In the genomic region with DNA sequence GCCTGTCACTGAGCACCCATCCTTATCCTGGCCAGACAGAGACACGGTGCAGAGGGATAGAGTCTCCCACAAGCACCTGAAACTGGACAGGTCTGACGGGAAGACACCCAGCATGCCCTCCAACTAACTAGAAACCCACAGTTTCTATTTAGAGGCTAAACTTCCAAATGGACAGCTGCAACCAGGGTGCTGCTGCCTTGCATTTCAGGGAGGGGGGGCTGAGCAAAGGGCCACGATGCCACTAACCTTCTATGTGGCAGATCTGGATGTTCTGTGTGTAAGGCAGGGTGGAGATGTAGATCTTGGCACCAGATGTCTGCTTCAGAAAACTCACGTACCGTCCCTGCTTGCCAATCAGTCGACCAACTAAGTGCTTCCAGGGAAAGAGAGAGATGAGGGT, we compare ENCODE assay signal across 21 mouse cellular contexts. TPM values are rescaled to one million over a fixed set of nuclear protein-coding genes. Genes with fewer than 3 reads are reported as not detected.
A peak's percentile ranks its signal among the peaks of the same experiment; 100 is the strongest.
DNase-seq lines count a peak whose midpoint lies in the region; ATAC-seq and TF ChIP-seq lines count a peak whose summit lies in the region.
"Had no signal": no experiment of that assay in that cellular context is flagged by ENCODE, and none has a peak within 500 bp of the region (broad histone marks: within the 10 kb centered on the region; RNA-seq: fewer than 3 reads in every experiment).

No protein-coding gene starts in this region.

- no peaks in the 10 kb centered on the region for H3K27me3 ChIP-seq in heart, embryonic 16.5 days (ENCODE audit: control insufficient read depth, insufficient read depth, low read length)
- no peaks in the 10 kb centered on the region for H3K27me3 ChIP-seq in myocyte (ENCODE audit: control insufficient read depth, insufficient read depth, insufficient read length)
- H3K27me3 ChIP-seq: embryonic facial prominence, embryonic 12.5 days; embryonic facial prominence, embryonic 15.5 days; forebrain, embryonic 12.5 days had no signal

- no peak for TF ChIP-seq POLR2A in myocyte (IDR thresholded peaks at IDR 0.05; ENCODE audit: insufficient read length, low read depth)

- no peak for DNase-seq in gastrocnemius, adult 2 months
- no peak for DNase-seq in gastrocnemius, adult 8-10 months (ENCODE audit: low spot score in 2 of 2)
- no peak for DNase-seq in heart, adult 11 months
- DNase-seq in cerebellum, adult 8-10 months, result no peak
- DNase-seq: adrenal gland, adult 2 months; adrenal gland, postnatal 25 days; cerebellum, adult 11-12 months; cerebellum, adult 2 months; cerebellum, adult 9-11 months; cerebellum, postnatal 14 days; cerebellum, postnatal 36 days; embryo, embryonic 11 days had no signal

- H3K36me3 ChIP-seq in heart, embryonic 16.5 days (ENCODE audit: control insufficient read depth, insufficient read depth), result peaks cover 40% of the 10 kb centered on the region
- H3K36me3 ChIP-seq in myocyte (ENCODE audit: control insufficient read depth, insufficient read depth), result peaks cover 5% of the 10 kb centered on the region

- H3K27ac ChIP-seq in gastrocnemius, adult 2 months, result peak overlapping the region; percentile 8; the same call in 1 of the 2 replicates
- no peak overlapping the region; the same call in 1 of the 2 replicates for H3K27ac ChIP-seq in heart, embryonic 16.5 days (ENCODE audit: low read length)
- H3K27ac ChIP-seq: embryonic facial prominence, embryonic 12.5 days; embryonic facial prominence, embryonic 15.5 days; forebrain, embryonic 10.5 days; forebrain, embryonic 12.5 days had no signal

- H3K9ac ChIP-seq in heart, embryonic 16.5 days (ENCODE audit: low read length), result 0 out of 2 replicates have a peak overlapping the region, but pooled peaks have one; percentile 34
- H3K9ac ChIP-seq: embryonic facial prominence, embryonic 12.5 days; embryonic facial prominence, embryonic 15.5 days; forebrain, embryonic 12.5 days had no signal

- no peaks in the 10 kb centered on the region for H3K79me2 ChIP-seq in myocyte (ENCODE audit: control insufficient read depth, insufficient read depth)

- no peak overlapping the region for H3ac ChIP-seq in myocyte (ENCODE audit: control insufficient read depth, insufficient read length)

- intact Hi-C loops in gastrocnemius, adult 2 months (cut with DNase I), result no loop called here

- H3K9me3 ChIP-seq in heart, embryonic 16.5 days (replicated peaks; ENCODE audit: control insufficient read depth, low read length), result no peaks in the 10 kb centered on the region
- H3K9me3 ChIP-seq: embryonic facial prominence, embryonic 12.5 days; embryonic facial prominence, embryonic 15.5 days; forebrain, embryonic 10.5 days; forebrain, embryonic 12.5 days had no signal

- peaks cover 28% of the 10 kb centered on the region for H3K4me1 ChIP-seq in heart, embryonic 16.5 days (ENCODE audit: control insufficient read depth, insufficient read depth, low read length)
- H3K4me1 ChIP-seq: embryonic facial prominence, embryonic 12.5 days; forebrain, embryonic 12.5 days had no signal

- no peak overlapping the region for H3K4me2 ChIP-seq in heart, embryonic 16.5 days (ENCODE audit: low read depth, low read length)
- H3K4me2 ChIP-seq in myocyte (ENCODE audit: low read depth), result peak overlapping the region; percentile 34
- H3K4me2 ChIP-seq: embryonic facial prominence, embryonic 12.5 days; embryonic facial prominence, embryonic 15.5 days; forebrain, embryonic 12.5 days had no signal

- H3K4me3 ChIP-seq in gastrocnemius, adult 2 months, result no peak overlapping the region
- no peak overlapping the region for H3K4me3 ChIP-seq in heart, embryonic 16.5 days (ENCODE audit: low read length)
- H3K4me3 ChIP-seq in myocyte, result no peak overlapping the region
- H3K4me3 ChIP-seq: embryonic facial prominence, embryonic 12.5 days; embryonic facial prominence, embryonic 15.5 days; erythroblast, embryonic 14.5 days; forebrain, embryonic 10.5 days; forebrain, embryonic 12.5 days had no signal

- WGBS in heart, embryonic 16.5 days, result 81% methylated on average over 6 of the region's 6 CpGs

- no peak for TF ChIP-seq CTCF in gastrocnemius, adult 2 months (IDR thresholded peaks at IDR 0.05)

- ATAC-seq in heart, embryonic 16.5 days (replicated peaks; ENCODE audit: extremely low read depth, insufficient read depth, low FRiP score), result no peak
- ATAC-seq: forebrain, embryonic 14.5 days; forebrain, embryonic 16.5 days had no signal

TF ChIP-seq in myocyte, 11 proteins besides CTCF, POLR2A, EP300 and RAD21:
- TF ChIP-seq POLR2AphosphoS2 (IDR thresholded peaks at IDR 0.05; ENCODE audit: insufficient read length, low read depth) (no peak), MYOD1 (IDR thresholded peaks at IDR 0.05; ENCODE audit: control insufficient read depth in 1 of 3, insufficient read length in 2 of 3, low read depth in 2 of 3) (peak in 2 of 3 experiments; percentile 1 to 63), TCF3 (IDR thresholded peaks at IDR 0.05; ENCODE audit: insufficient read length, low read depth) (no peak), USF1 (IDR thresholded peaks at IDR 0.05; ENCODE audit: low read depth) (no peak), TCF12 (IDR thresholded peaks at IDR 0.05; ENCODE audit: insufficient read depth, poor library complexity, severe bottlenecking) (no peak), MYOG (IDR thresholded peaks at IDR 0.05; ENCODE audit: control insufficient read depth in 1 of 3, insufficient read depth in 1 of 3, insufficient read length in 2 of 3, low read depth in 2 of 3) (peak in 1 of 3 experiments; percentile 73), MAX (IDR thresholded peaks at IDR 0.05; ENCODE audit: low read depth) (no peak), SRF (IDR thresholded peaks at IDR 0.05; ENCODE audit: control insufficient read depth, insufficient read length, low read depth) (no peak), REST (IDR thresholded peaks at IDR 0.05; ENCODE audit: insufficient read depth, insufficient read length) (no peak), CEBPB (IDR thresholded peaks at IDR 0.05; ENCODE audit: insufficient read depth, poor library complexity, severe bottlenecking) (no peak), E2F4 (IDR thresholded peaks at IDR 0.05; ENCODE audit: insufficient read depth) (no peak)

RNA-seq across cellular contexts. Expression of a gene that starts 25.0 kb away (rescaled TPM):
- total RNA-seq in gastrocnemius, adult 2 months (2021), result 10 to 100 TPM; 62.5 to 93.2 TPM
- 10 to 100 TPM; 61.8 to 71.6 (median 65.3) TPM for total RNA-seq in gastrocnemius, adult 8-10 months (2022)
- polyA plus RNA-seq in heart, embryonic 16.5 days (2015; fragmentation: Nextera tagmentation; extraction: Ambion mirVana), result 58.0 and 64.4 TPM in 2 replicates
- polyA plus RNA-seq in myocyte (2012; fragmentation: generic; extraction: Trizol), result 25.4 TPM
